Mouse (Mus musculus) midbrain, embryonic 11.5 days (tissue): ENCODE measurements around the gene Hoxb3. TPM values are rescaled to one million over a fixed set of nuclear protein-coding genes. Genes with fewer than 3 reads are reported as not detected.

ENCODE experiments used
- ATAC-seq: fragments of 200-750 bp; cut with Nextera tagmentation; 2 replicates; pipeline ENCODE4 v1.8.0; 2017; ENCODE audit warnings: moderate TSS enrichment, moderate library complexity; ENCODE audit not compliant: low FRiP score
- DNase-seq: peaks from one replicate; pipeline ENCODE4 v3.0.0; 2015; ENCODE audit warnings: low spot score; ENCODE audit errors: missing footprints
- H3K27ac ChIP-seq: fragments of 300-500 bp; sonication (generic); 2 replicates; pipeline ENCODE4 v1.5.1; 2014; ENCODE audit warnings: low read depth, low read length
- H3K27me3 ChIP-seq: fragments of 300-500 bp; sonication (generic); 2 replicates; pipeline ENCODE4 v1.6.1; 2014; ENCODE audit warnings: mild to moderate bottlenecking, low read length, moderate library complexity, mixed read lengths; ENCODE audit not compliant: control insufficient read depth, insufficient read depth
- H3K36me3 ChIP-seq: fragments of 300-500 bp; sonication (generic); 2 replicates; pipeline ENCODE4 v1.6.1; 2014; ENCODE audit warnings: mild to moderate bottlenecking, low read length, moderate library complexity, mixed read lengths; ENCODE audit not compliant: control insufficient read depth, insufficient read depth
- H3K4me1 ChIP-seq: fragments of 300-500 bp; sonication (generic); 2 replicates; pipeline ENCODE4 v1.6.1; 2014; ENCODE audit warnings: low read length; ENCODE audit not compliant: control insufficient read depth, insufficient read depth
- H3K4me2 ChIP-seq: fragments of 300-500 bp; sonication (generic); 2 replicates; pipeline ENCODE4 v1.6.1; 2014; ENCODE audit warnings: mild to moderate bottlenecking, moderate library complexity
- H3K4me3 ChIP-seq: fragments of 300-500 bp; sonication (generic); 2 replicates; pipeline ENCODE4 v1.5.1; 2014; ENCODE audit warnings: low read depth, low read length
- H3K9ac ChIP-seq: fragments of 300-500 bp; sonication (generic); 2 replicates; pipeline ENCODE4 v1.6.1; 2014; ENCODE audit warnings: low read length
- H3K9me3 ChIP-seq: fragments of 300-500 bp; sonication (generic); 2 replicates; pipeline ENCODE4 v1.6.1; 2016; ENCODE audit warnings: low read length; ENCODE audit not compliant: control insufficient read depth
- WGBS: fragments of 180-500 bp; shearing (Covaris S2); extraction: QIAGEN DNeasy Blood & Tissue Kit; methylation state at CpG from one replicate; pipeline ENCODE4 v1.1.7; 2014; 5-methylcytosine and 5-hydroxymethylcytosine counted together
- polyA plus RNA-seq: library from polyadenylated mRNA; unstranded; fragments of >200 nt; fragmentation: Nextera tagmentation; extraction: Ambion mirVana; gene quantifications from 2 replicates; pipeline ENCODE4 v1.2.1, GENCODE M21; 2014

Hoxb3 gene
- polyA plus RNA-seq, 1 experiment from 2014 or later: not detected

DNA sequence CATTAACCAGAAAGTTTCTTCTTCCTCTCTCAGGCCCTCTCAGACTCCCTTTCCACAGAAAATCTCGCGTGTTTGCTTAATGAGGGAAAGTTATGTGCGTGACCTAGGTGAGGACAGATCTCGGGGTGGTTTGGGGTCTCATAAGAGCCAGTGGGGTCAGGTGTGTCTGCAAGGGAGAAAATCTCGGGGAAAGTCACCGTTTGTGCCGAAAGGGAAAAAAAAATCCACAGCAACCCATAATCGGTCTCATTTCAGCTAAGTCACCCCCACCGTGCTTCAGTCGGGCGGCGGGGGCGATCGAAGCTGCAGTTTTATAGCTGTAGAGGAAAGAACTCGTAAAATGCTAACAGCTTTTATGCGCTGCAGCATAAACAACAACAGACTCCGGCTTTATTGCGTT lies 41.7 kb upstream of the Hoxb3 start:
- Histone ChIP-seq H3K4me3 (no peak overlapping the region), H3K4me2 (no peak overlapping the region)

DNA sequence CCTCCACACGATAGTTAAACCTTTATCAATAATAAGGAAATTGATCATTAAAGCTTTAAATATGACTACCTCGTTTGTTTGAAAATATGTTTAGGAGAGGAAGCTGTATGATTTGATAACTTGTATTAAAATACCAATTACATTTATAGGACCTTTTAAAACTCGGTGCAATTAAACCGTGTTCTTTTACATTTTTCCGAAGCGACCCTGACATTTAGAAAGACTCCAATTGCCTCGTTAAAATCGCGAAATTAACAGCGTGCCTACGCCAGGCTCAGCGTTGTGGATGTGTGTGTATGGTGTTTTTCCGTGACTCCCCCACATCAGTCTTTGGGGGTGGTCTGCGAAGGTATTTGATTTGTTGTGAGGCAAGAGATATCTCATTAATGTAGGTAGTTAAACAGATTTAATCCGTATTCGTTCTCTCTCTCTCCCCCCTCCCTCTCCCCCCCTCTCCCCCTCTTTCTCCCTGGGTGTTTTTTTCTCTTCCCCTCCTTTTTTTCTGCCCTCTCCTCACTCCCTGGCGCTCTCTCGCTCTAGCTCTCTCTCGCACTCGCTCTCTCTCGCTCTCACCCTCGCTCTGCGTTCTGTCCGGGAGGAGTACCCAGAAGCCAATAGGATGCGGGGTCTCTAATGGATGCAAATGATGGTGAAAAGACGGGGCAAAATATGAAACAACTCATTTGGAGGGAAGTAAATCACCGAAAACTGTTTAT lies 41.1 kb upstream of the Hoxb3 start, which contains the start of gene Hoxb8:
Gene Hoxb8 (plus strand): TSS at position 51 of the 716 bp plus-strand sequence.
- Histone ChIP-seq H3K9me3 (no peaks in the 10 kb centered on the region), H3K27me3 (peaks cover 100% of the 10 kb centered on the region), H3K4me3 (no peak within 1 kb of the TSS), H3K27ac (no peak within 1 kb of the TSS), H3K9ac (no peak within 1 kb of the TSS), H3K4me2 (no peak within 1 kb of the TSS), H3K4me1 (no peaks in the 10 kb centered on the region), H3K36me3 (no peaks in the 10 kb centered on the region)
- WGBS: under 1% methylated on average over 27 of the region's 27 CpGs
- DNase-seq (peak; percentile 94), ATAC-seq (no peak)

More for the DNA sequence above, 41.7 kb upstream of the Hoxb3 start:
- Histone ChIP-seq H3K9ac (no peak overlapping the region), H3K4me1 (no peaks in the 10 kb centered on the region), H3K36me3 (no peaks in the 10 kb centered on the region), H3K27ac (no peak overlapping the region), H3K9me3 (no peaks in the 10 kb centered on the region), H3K27me3 (peaks cover 100% of the 10 kb centered on the region)
- ATAC-seq (no peak), DNase-seq (peak; percentile 92)
- WGBS: 5% methylated on average over 18 of the region's 18 CpGs

DNA sequence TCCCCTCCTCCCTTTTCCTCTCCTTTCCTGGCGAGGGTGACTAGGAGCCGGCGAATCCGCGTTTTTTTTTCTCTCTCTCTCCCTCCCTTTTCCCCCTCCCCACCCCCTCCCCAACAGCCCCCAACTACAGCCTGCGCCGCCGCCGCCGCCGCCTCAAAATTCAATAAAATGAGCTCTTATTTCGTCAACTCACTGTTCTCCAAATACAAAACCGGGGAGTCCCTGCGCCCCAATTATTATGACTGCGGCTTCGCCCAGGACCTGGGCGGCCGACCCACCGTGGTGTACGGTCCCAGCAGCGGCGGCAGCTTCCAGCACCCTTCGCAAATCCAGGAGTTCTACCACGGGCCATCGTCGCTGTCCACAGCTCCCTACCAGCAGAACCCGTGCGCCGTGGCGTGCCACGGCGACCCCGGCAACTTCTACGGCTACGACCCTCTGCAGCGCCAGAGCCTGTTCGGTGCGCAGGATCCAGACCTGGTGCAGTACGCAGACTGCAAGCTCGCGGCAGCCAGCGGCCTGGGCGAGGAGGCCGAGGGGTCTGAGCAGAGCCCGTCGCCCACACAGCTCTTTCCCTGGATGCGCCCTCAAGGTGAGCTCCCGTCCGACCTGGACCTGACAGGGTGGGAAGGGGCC lies 40.2 kb upstream of the Hoxb3 start:
- Histone ChIP-seq H3K27ac (no peak overlapping the region), H3K9me3 (no peaks in the 10 kb centered on the region), H3K4me2 (no peak overlapping the region), H3K27me3 (peaks cover 100% of the 10 kb centered on the region), H3K36me3 (no peaks in the 10 kb centered on the region), H3K4me1 (no peaks in the 10 kb centered on the region), H3K9ac (no peak overlapping the region), H3K4me3 (no peak overlapping the region)
- DNase-seq (peak; percentile 96), ATAC-seq (peak; percentile 22; the same call in 1 of the 2 replicates)
- under 1% methylated on average over 48 of the region's 49 CpGs for WGBS

DNA sequence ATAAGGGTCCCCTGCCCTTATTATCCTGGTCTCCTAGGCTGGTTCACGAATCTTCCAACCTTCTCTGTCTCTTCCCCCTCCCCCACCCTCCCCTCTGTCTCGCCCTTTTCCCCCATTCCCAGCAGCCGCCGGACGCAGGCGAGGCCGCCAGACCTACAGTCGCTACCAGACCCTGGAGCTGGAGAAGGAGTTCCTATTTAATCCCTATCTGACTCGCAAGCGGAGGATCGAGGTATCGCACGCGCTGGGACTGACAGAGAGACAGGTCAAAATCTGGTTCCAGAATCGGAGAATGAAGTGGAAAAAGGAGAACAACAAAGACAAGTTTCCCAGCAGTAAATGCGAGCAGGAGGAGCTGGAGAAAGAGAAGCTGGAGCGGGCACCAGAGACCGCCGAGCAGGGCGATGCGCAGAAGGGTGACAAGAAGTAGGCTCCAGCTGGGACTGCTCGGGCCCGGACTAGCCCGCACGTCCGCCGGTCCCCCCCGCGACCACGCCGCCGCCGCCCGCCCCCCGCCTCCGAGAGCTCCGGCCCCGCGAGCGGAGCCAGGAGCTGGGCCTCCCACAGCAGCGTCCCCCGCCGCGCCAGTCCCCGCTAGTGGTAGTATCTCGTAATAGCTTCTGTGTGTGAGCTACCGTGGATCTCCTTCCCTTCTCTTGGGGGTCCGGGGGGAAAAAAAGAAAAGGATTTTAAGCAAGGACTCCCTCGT lies 38.9 kb upstream of the Hoxb3 start:
- peak overlapping the region; percentile 19 for H3K4me3 ChIP-seq
- ATAC-seq: no peak
- peak; percentile 94 for DNase-seq
- H3K9ac ChIP-seq: no peak overlapping the region
- H3K4me2 ChIP-seq: peak overlapping the region; percentile 39
- no peaks in the 10 kb centered on the region for H3K36me3 ChIP-seq
- no peak overlapping the region for H3K27ac ChIP-seq
- peaks cover 100% of the 10 kb centered on the region for H3K27me3 ChIP-seq
- H3K9me3 ChIP-seq: no peaks in the 10 kb centered on the region
- under 1% methylated on average over 49 of the region's 49 CpGs for WGBS
- no peaks in the 10 kb centered on the region for H3K4me1 ChIP-seq

DNA sequence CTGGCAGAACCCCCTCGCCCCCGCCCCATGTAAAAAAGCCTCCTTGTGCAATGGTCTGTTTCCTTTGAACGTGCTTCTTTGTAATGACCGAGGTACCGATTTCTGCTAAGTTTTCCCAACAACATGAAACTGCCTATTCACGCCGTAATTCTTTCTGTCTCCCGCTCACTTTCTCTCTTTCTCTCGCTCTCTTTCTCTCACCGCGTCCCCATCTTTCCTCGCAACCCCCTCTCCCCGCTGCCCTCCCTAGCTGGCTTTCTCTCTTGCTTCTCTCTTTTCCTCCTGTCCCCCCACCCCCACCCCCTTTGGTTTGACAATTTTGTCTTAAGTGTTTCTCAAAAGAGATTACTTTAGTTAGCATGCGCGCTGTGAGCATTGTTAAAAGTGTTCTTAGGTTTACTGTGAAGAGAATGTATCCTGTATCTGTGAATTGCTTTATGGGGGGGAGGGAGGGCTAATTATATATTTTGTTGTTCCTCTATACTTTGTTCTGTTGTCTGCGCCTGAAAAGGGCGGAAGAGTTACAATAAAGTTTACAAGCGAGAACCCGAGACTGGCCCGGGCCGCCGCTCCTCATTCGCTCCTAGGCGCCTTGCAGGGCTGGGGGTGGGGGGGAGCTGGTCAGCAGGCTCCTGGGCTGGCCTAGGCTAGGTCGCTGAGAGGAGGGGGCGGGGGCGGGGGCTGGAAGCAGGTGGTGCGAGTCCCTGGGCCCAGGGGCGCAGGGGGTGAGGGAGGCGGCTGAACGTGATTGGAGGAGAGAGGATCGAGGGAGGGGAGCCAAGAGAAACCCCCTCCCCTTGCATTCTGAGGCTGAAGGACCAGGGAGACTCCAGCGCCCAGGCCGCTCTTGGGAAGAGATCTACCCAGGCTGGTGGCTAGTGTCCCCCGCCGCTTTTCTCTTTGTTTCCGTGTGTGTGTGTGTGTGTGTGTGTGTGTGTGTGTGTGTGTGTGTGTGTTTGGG lies 38.1 kb upstream of the Hoxb3 start:
- Histone ChIP-seq H3K36me3 (no peaks in the 10 kb centered on the region), H3K4me3 (no peak overlapping the region; the same call in 1 of the 2 replicates), H3K9me3 (no peaks in the 10 kb centered on the region), H3K4me2 (peak overlapping the region; percentile 39; the same call in 1 of the 2 replicates), H3K9ac (no peak overlapping the region), H3K4me1 (no peaks in the 10 kb centered on the region), H3K27me3 (peaks cover 100% of the 10 kb centered on the region), H3K27ac (no peak overlapping the region)
- WGBS: under 1% methylated on average over 37 of the region's 37 CpGs
- no peak for ATAC-seq
- DNase-seq: peak; percentile 94

DNA sequence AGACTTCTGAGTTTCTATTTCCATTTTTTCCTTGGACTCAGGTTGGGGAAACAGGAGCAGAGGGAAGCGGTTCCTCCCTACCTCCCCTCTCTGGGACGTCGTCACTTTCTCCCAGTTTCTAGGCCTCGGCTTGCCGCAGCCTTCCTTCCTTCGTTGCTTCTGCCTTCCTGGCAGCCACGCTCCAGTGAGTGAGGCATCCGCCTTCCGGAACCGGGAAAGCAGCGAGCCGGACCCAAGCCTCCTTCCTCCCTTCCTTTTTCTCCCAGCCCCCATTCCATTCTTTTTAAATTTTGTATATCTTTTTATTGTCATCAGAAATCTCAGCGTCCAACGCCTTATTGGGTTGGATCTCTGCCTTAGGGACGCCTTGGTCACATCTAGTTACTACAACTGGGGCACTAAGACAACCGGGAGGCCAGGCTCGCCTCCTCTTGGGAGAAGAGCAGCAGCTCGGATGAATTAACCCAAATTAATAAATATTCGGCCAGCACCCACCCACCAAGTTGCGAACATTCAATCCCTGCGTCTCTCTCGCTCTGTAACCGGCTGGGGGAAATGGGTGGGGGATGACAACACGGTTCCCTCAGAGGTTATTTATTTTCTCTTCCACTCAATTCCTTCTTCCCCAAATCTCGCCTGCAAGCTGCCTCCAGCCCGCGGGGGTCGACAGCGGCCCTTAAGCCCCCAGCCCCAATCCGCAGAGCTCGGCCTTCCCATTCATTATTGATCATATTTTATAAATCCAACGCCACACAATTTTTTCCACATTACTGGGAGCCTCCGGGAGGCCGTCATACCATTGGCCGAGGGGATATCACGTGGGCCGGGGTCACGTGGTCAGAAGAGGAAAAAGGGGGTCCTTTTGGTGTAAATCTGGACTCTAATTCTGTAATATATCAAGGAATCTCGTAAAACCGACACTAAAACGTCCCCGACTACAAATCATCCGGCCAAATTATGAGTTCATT lies 37.1 kb upstream of the Hoxb3 start, which contains the start of gene Hoxb7:
Gene Hoxb7 (plus strand): TSS at position 853 of the 968 bp plus-strand sequence.
- peak within 1 kb of the TSS; percentile 11; the same call in 1 of the 2 replicates for H3K4me2 ChIP-seq
- peak; percentile 94 for DNase-seq
- no peak for ATAC-seq
- no peaks in the 10 kb centered on the region for H3K4me1 ChIP-seq
- H3K27ac ChIP-seq: no peak within 1 kb of the TSS
- H3K9ac ChIP-seq: no peak within 1 kb of the TSS
- no peaks in the 10 kb centered on the region for H3K9me3 ChIP-seq
- peak within 1 kb of the TSS; percentile 14; the same call in 1 of the 2 replicates for H3K4me3 ChIP-seq
- WGBS: 1% methylated on average over 43 of the region's 43 CpGs
- peaks cover 100% of the 10 kb centered on the region for H3K27me3 ChIP-seq
- H3K36me3 ChIP-seq: no peaks in the 10 kb centered on the region

DNA sequence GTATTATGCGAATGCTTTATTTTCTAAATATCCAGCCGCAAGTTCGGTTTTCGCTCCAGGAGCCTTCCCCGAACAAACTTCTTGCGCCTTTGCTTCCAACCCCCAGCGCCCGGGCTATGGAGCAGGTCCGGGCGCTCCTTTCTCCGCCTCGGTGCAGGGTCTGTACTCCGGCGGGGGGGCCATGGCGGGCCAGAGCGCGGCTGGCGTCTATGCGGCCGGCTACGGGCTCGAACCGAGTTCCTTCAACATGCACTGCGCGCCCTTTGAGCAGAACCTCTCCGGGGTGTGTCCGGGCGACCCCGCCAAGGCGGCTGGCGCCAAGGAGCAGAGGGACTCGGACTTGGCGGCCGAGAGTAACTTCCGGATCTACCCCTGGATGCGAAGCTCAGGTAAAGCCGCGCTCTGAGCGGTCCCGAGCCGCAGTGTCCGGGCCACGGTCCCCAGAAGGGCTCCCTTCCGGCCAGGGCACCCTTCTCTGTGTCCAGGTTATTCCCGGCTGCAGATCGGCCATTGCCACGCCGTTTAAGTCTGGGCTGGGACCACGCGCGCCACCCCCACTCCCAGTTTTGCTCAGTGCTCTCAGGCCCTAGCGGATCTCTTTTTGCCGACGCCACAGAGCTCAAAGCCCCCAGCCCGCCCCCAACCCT lies 36.3 kb upstream of the Hoxb3 start:
- 1% methylated on average over 53 of the region's 55 CpGs for WGBS
- no peaks in the 10 kb centered on the region for H3K9me3 ChIP-seq
- ATAC-seq (no peak), DNase-seq (peak; percentile 93)
- peaks cover 98% of the 10 kb centered on the region for H3K27me3 ChIP-seq
- no peak overlapping the region for H3K27ac ChIP-seq
- H3K4me2 ChIP-seq: peak overlapping the region; percentile 11; the same call in 1 of the 2 replicates
- no peak overlapping the region for H3K9ac ChIP-seq
- peak overlapping the region; percentile 14; the same call in 1 of the 2 replicates for H3K4me3 ChIP-seq
- no peaks in the 10 kb centered on the region for H3K4me1 ChIP-seq
- H3K36me3 ChIP-seq: no peaks in the 10 kb centered on the region
